Comparison of ENCODE assay signal across 28 mouse cellular contexts in the genomic region with DNA sequence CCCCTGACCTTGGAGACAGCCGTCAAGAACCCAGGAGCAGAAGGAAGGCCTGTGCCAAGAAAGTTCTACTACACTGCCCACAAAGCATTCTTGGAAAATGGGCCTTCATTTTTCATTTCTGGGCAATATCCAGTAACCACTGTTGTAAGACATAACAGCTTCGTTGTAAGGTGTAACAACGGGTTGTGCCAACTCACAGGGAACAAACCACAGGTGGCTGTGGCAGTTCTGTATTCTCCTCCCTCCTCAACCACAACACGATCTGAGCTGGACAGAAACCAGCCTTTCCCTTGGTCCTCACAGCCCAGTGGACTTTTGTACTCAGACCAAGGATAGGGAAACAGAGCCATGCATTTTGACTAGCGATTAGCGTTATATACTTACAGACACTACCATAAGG.
DNase-seq lines count a peak whose midpoint lies in the region; ATAC-seq and TF ChIP-seq lines count a peak whose summit lies in the region.
"Had no signal": no experiment of that assay in that cellular context is flagged by ENCODE, and none has a peak within 500 bp of the region (broad histone marks: within the 10 kb centered on the region; RNA-seq: fewer than 3 reads in every experiment).

No protein-coding gene starts in this region.

- 59% methylated on average over 6 of the region's 6 CpGs for WGBS in thymus, adult 2 months

- DNase-seq in gastrocnemius, adult 2 months = no peak
- DNase-seq in gastrocnemius, adult 8-10 months (ENCODE audit: low spot score in 2 of 2) = no peak
- DNase-seq in thymus, adult 2 months = no peak
- no peak for DNase-seq in thymus, postnatal 14 days
- DNase-seq in right cerebral cortex, postnatal 4 days = no peak
- no peak for DNase-seq in layer of hippocampus, postnatal 10 days (ENCODE audit: low spot score in 2 of 2)
- DNase-seq: adrenal gland, postnatal 10 days; adrenal gland, postnatal 36 days; B cell, adult 2 months; cerebellum, adult 11 months; cerebellum, adult 2 months; cerebellum, adult 9-11 months; cerebellum, postnatal 25 days; forebrain, postnatal 0 days; gastrocnemius, postnatal 14 days; heart, adult 18-20 months; heart, postnatal 14 days; heart, postnatal 4 days had no signal

- TF ChIP-seq CTCF in gastrocnemius, adult 2 months (IDR thresholded peaks at IDR 0.05) = no peak
- no peak for TF ChIP-seq CTCF in thymus, adult 2 months (IDR thresholded peaks at IDR 0.05; ENCODE audit: borderline replicate concordance, control insufficient read depth, extremely low read depth, insufficient read depth, low read length, poor library complexity)

- no peaks in the 10 kb centered on the region for H3K27me3 ChIP-seq in thymus, adult 2 months (ENCODE audit: control insufficient read depth, insufficient read depth, low read length)
- H3K27me3 ChIP-seq: CH12.LX; embryonic facial prominence, embryonic 12.5 days; embryonic facial prominence, embryonic 15.5 days; heart, embryonic 13.5 days; hindbrain, embryonic 12.5 days; hindbrain, embryonic 15.5 days; Patski had no signal

- H3K27ac ChIP-seq in gastrocnemius, adult 2 months = peak overlapping the region; percentile 67; the same call in 1 of the 2 replicates
- peak overlapping the region; percentile 38; the same call in 1 of the 2 replicates for H3K27ac ChIP-seq in thymus, adult 2 months (ENCODE audit: control insufficient read depth, insufficient read depth, low read length)
- H3K27ac ChIP-seq: embryonic facial prominence, embryonic 12.5 days; embryonic facial prominence, embryonic 15.5 days; heart, embryonic 13.5 days; hindbrain, embryonic 12.5 days; hindbrain, embryonic 15.5 days had no signal

- no peaks in the 10 kb centered on the region for H3K4me1 ChIP-seq in thymus, adult 2 months (replicated peaks; ENCODE audit: control insufficient read depth, insufficient read depth, low read length)

- ATAC-seq in megakaryocyte, adult 5-6 weeks (ENCODE audit: poor library complexity, severe bottlenecking) = peak; percentile 49
- ATAC-seq: forebrain, embryonic 14.5 days; forebrain, postnatal 0 days had no signal

- H3K4me3 ChIP-seq in gastrocnemius, adult 2 months = no peak overlapping the region
- H3K4me3 ChIP-seq in thymus, adult 2 months (ENCODE audit: control insufficient read depth, insufficient read depth, low read length) = no peak overlapping the region
- H3K4me3 ChIP-seq: embryonic facial prominence, embryonic 12.5 days; embryonic facial prominence, embryonic 15.5 days; heart, embryonic 13.5 days; hindbrain, embryonic 12.5 days; hindbrain, embryonic 15.5 days had no signal

- intact Hi-C loops in gastrocnemius, adult 2 months (cut with DNase I) = no loop called here

- no peak for TF ChIP-seq POLR2A in thymus, adult 2 months (IDR thresholded peaks at IDR 0.05; ENCODE audit: control insufficient read depth, extremely low read depth, insufficient read depth, low read length, poor library complexity)

- H3K36me3 ChIP-seq in thymus, adult 2 months (ENCODE audit: control insufficient read depth, insufficient read depth, low read length) = peaks cover 19% of the 10 kb centered on the region
- H3K36me3 ChIP-seq: embryonic facial prominence, embryonic 12.5 days; embryonic facial prominence, embryonic 15.5 days; G1E; hindbrain, embryonic 12.5 days; hindbrain, embryonic 15.5 days had no signal
